Comparison of ENCODE assay signal across 29 mouse cellular contexts in the genomic region with DNA sequence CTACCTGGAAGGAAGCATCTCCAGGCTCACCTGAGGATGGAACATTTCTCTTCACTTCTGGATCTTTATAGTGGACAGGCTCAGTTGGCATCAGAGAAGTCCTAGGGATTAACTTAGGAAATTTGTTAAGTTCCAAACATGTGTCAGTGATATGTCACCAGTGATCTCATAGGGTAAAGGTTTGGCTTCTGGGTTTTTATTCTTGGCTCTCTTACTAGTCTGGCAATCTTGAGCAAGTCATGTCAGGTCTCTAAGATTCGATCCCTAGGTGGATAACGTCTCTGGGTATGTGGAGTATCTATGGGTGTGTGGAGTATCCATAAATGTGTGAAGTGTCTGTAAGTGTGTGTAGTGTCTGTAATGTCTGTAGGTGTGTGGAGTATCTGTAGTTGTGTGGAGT.
"Had no signal": no experiment of that assay in that cellular context is flagged by ENCODE, and none has a peak within 500 bp of the region (broad histone marks: within the 10 kb centered on the region; RNA-seq: fewer than 3 reads in every experiment).

No protein-coding gene starts in this region.

- H3K27ac ChIP-seq: left cerebral cortex, adult 2 months; limb, embryonic 10.5 days; limb, embryonic 12.5 days; limb, embryonic 13.5 days; limb, embryonic 15.5 days; liver, embryonic 12.5 days; liver, embryonic 13.5 days; liver, embryonic 14.5 days; liver, embryonic 15.5 days; lung, embryonic 15.5 days; macrophage; midbrain, embryonic 10.5 days; midbrain, embryonic 12.5 days; midbrain, embryonic 13.5 days had no signal

- H3K4me2 ChIP-seq: limb, embryonic 12.5 days; limb, embryonic 13.5 days; limb, embryonic 15.5 days; liver, embryonic 11.5 days; liver, embryonic 12.5 days; liver, embryonic 13.5 days; liver, embryonic 15.5 days; lung, embryonic 14.5 days; lung, embryonic 15.5 days; midbrain, embryonic 12.5 days; midbrain, embryonic 13.5 days had no signal

- H3K4me3 ChIP-seq: left cerebral cortex, adult 2 months; limb, embryonic 10.5 days; limb, embryonic 12.5 days; limb, embryonic 13.5 days; limb, embryonic 15.5 days; liver, embryonic 12.5 days; liver, embryonic 13.5 days; liver, embryonic 15.5 days; lung, embryonic 15.5 days; megakaryocyte, embryonic 14.5 days; midbrain, embryonic 10.5 days; midbrain, embryonic 12.5 days; midbrain, embryonic 13.5 days; myocyte had no signal

- H3K36me3 ChIP-seq: limb, embryonic 10.5 days; limb, embryonic 12.5 days; limb, embryonic 13.5 days; limb, embryonic 15.5 days; liver, embryonic 12.5 days; liver, embryonic 13.5 days; liver, embryonic 15.5 days; lung, embryonic 15.5 days; midbrain, embryonic 10.5 days; midbrain, embryonic 12.5 days; midbrain, embryonic 13.5 days had no signal

- H3K9me3 ChIP-seq: limb, embryonic 10.5 days; limb, embryonic 13.5 days; limb, embryonic 15.5 days; liver, embryonic 12.5 days; liver, embryonic 13.5 days; liver, embryonic 15.5 days; lung, embryonic 15.5 days; midbrain, embryonic 10.5 days had no signal

- ATAC-seq: liver, embryonic 12.5 days; liver, postnatal 0 days; lung, postnatal 0 days; midbrain, embryonic 13.5 days; midbrain, embryonic 16.5 days had no signal

- H3K9ac ChIP-seq: limb, embryonic 12.5 days; limb, embryonic 13.5 days; limb, embryonic 15.5 days; liver, embryonic 12.5 days; liver, embryonic 13.5 days; liver, embryonic 14.5 days; liver, embryonic 15.5 days; liver, postnatal 0 days; lung, embryonic 14.5 days; lung, embryonic 15.5 days; midbrain, embryonic 12.5 days; midbrain, embryonic 13.5 days had no signal

- DNase-seq: left cerebral cortex, postnatal 4 days; liver; liver, embryonic 13.5 days; liver, postnatal 0 days; lung, adult 18-20 months; lung, adult 2 months; lung, embryonic 14.5 days; lung, postnatal 14 days; lung, postnatal 36 days; lung, postnatal 4 days; midbrain, embryonic 14.5 days had no signal

- H3K27me3 ChIP-seq: limb, embryonic 13.5 days; limb, embryonic 15.5 days; liver, embryonic 12.5 days; liver, embryonic 13.5 days; liver, embryonic 15.5 days; lung, embryonic 15.5 days; megakaryocyte, embryonic 14.5 days; midbrain, embryonic 12.5 days; midbrain, embryonic 13.5 days had no signal

- H3K4me1 ChIP-seq: limb, embryonic 15.5 days; liver, embryonic 12.5 days; liver, embryonic 13.5 days; liver, embryonic 15.5 days; lung, embryonic 15.5 days; megakaryocyte, embryonic 14.5 days had no signal
